Mouse (Mus musculus) adrenal gland (tissue): ENCODE measurements around the gene Fgfr2.

Source experiments
- intact Hi-C: fragments of 180-260 bp; cut with DNase I; formaldehyde crosslinking; loops from one replicate; pipeline ENCODE4 v1.15.1; 2025

Fgfr2 gene

DNA sequence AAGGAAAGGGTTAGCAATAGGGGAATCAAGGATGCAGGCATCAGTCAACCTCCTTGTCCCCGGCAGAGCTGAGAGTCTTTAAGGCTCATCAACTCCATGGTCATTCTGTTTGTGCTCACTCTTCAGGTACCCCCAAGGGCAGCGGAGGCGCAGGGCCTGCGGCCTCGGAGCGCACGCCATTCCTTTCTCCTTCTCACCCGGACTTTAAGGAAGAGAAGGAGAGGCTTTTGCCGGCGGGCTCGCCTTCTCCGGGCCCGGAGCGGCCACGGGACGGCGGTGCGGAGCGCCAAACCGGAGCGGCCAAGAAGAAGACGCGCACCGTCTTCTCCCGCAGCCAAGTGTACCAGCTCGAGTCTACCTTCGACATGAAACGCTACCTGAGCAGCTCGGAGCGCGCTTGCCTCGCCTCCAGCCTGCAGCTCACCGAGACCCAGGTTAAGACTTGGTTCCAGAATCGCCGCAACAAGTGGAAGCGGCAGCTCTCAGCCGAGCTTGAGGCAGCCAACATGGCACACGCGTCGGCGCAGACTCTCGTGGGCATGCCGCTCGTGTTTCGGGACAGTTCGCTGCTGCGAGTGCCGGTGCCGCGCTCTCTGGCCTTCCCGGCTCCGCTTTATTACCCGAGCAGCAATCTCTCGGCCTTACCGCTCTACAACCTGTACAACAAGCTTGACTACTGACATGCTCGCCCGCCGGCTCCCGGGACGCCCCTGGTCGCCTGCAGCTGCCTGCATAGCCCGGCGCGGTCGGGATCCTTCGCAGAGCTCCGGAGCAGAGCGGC lies 1567.7 kb downstream of the Fgfr2 start:
- intact Hi-C loops, result no loop called here

- intact Hi-C loops, result no loop called here
These were observed 1568.6 kb downstream of the Fgfr2 start for GRCm38 (mm10) chr7:131554341-131555180.

GRCm38 (mm10) chr7:131553771-131554175 lies 1569.4 kb downstream of the Fgfr2 start:
- intact Hi-C loops, result no loop called here

DNA sequence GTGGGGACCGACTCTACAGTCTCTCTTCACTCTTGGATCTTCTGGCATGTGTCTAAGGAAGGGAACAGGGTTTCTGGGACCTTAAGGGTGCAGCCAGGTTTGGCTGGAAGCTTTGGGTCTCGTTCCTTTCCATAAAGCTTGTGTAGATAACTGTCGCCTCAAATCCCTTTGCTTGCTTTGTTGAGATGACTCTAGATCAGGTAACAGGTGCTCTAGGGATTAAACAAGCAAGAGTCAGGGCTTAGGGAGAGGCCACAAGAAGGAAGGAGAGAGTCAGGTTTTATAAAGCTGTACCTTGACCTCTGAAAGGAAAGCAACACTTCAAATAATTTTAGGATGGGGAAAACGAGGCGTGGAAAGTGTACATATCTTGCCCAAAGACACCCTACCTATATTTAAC lies 1570.4 kb downstream of the Fgfr2 start:
- intact Hi-C loops, result no loop called here

DNA sequence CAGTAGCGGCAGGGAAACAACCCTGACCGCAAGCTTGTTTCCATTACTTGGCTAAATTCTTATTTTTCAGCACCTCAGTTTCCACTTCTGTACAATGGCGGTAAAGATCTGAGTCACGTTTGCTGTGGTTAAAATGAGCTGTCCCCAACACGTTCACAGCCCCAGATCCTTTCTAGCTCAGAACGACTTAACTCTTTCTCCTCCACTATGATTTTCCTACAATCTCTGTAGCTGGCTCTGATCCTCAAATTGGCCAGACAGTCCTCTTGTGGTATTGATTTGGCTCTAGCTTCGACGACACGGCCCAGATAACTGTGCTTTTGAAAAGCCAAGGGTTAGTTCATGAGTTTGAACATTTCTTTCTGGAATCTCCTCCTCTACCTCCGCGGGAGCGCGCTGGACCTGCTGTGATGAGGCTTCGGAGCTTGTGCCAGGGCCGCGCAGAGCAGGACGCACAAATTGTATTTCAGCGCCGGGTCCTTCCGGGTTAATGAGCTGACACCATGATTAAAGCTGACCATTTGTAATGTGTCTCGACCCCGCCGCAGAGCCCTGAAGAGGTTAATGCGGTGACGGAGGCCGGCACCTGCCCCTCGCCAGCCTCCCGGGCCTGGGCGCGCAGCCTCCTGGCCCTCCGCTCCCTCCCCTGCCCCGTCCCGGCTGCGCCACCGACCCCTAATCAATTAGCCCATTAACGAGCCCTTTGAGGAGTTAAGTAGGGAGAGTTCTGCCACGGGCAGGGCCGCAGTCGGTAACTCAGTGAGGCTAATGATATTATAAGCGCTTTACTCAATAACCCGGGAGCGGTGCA lies 1571.0 kb downstream of the Fgfr2 start:
- intact Hi-C loops, result no loop called here

DNA sequence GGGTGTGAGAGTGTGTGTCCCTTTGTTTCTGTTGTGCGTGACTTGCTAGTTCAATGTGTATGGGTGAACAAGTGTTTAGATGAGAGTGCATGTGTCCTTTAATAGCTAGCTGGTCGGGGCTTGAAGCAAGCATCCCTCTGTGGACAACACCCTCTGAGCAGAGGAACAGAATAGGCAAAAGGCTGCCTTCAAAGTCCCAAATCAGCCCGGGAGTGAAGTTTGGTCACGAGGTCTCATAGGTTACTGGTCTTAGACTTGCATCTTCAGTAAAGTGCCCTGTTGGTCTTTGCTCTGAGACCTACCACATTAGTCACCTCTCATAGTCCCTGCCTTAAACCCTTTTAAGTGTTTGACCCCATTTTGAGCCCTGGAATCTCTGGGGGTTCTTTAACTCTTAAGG lies 1571.7 kb downstream of the Fgfr2 start:
- intact Hi-C loops, result no loop called here

DNA sequence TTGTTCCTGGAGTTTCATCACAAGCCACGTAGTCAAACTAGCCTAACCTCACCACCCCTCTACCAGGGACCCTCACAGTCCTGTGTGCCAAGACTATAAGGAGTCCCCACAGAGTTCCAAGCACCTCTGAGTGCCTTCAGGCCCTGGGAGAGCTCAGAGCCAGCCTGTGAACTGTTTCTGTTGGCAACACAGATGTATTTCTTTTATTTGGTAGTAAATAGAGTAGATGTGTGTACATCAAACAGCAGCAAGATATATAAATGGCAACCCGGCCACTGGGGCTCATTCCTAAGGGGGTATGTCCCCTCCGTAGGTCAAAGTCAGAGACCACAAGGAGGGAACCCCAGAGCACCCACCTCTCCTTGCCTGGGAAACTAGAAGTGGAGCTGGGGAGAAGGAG lies 1574.7 kb downstream of the Fgfr2 start, which contains the start of gene Hmx2:
Gene Hmx2, plus strand, starts transcription at position 301 of the 400 bp plus-strand sequence.
- intact Hi-C loops, result loop anchor here (10.0 kb wide), 1 partner anchor 196 kb away; no protein-coding TSS in a partner anchor

DNA sequence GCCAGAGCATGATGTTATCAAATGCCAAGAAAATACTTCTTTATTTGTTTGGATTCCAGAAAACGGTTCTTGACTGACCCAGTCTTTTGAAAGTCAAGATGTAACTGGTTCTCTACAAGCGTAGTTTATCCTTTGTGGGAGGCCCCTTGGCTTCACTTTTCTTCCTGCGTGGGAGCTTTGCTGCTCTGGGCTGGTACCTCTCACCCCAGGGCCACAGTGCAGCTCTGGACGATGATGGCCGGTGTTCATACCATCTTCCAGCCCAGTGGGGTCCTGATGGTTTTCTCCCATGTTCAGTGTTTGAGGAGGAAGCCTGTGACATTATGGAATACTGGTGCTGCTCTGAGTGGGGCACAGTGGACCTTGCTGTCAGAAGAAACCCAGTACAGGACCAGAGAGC lies 1575.7 kb downstream of the Fgfr2 start:
- intact Hi-C loops, result loop anchor here (10.0 kb wide), 1 partner anchor 197 kb away; no protein-coding TSS in a partner anchor

DNA sequence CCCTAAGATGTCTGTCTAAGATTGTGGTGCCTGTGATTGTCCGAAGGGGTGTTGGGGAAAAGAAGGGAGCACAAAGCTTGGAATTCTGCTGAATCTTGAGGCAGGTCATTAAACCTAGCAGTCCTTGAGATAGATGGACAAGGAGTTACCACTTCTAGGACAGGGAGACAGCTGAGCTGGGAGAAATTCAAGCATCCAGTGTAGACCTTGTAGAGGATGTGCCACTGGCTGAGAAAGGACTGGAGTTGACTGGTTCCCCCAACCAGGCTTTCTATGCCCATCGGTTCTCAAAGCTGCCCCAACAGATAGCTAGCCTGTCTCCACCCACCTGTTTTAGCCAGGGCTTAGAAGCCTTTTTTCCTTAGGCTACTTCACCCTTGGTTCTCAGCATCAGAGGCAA lies 1576.7 kb downstream of the Fgfr2 start:
- intact Hi-C loops, result loop anchor here (10.0 kb wide), 1 partner anchor 198 kb away; no protein-coding TSS in a partner anchor

- intact Hi-C loops, result loop anchor here (10.0 kb wide), 1 partner anchor 199 kb away; no protein-coding TSS in a partner anchor
These were observed 1577.3 kb downstream of the Fgfr2 start for GRCm38 (mm10) chr7:131545701-131546385.

GRCm38 (mm10) chr7:131544871-131545270 lies 1578.3 kb downstream of the Fgfr2 start:
- intact Hi-C loops, result loop anchor here (10.0 kb wide), 1 partner anchor 200 kb away; no protein-coding TSS in a partner anchor

- intact Hi-C loops, result loop anchor here (10.0 kb wide), 1 partner anchor 201 kb away; no protein-coding TSS in a partner anchor
These were observed 1579.3 kb downstream of the Fgfr2 start for GRCm38 (mm10) chr7:131543623-131544481.

DNA sequence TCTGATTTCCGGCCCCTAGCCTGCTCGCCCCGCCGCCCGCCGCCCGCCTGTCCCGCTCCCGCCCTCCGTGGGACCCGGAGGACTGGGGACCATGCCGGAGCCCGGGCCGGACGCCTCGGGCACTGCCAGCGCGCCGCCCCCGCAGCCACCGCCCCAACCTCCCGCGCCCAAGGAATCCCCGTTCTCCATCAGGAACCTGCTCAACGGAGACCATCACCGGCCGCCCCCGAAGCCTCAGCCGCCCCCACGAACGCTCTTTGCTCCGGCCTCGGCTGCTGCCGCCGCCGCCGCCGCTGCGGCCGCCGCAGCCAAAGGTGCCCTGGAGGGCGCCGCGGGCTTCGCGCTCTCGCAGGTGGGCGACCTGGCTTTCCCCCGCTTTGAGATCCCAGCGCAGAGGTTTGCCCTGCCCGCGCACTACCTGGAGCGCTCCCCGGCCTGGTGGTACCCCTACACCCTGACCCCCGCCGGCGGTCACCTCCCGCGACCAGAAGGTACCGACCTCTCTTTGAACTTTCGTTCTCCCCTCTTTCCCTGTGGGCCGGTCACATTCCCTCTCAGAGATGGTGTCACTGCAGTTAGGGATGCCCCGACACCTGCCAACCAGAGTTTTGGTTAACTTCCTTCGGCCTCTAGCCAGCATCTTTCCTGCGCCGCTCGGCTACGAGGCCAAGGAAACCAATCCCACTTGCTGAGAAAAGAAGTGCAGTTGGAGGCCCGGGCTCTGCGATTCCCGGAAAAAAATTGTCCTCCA lies 1580.1 kb downstream of the Fgfr2 start:
- intact Hi-C loops, result loop anchor here (10.0 kb wide), 1 partner anchor 202 kb away; no protein-coding TSS in a partner anchor

GRCm38 (mm10) chr7:131542115-131542871 lies 1580.9 kb downstream of the Fgfr2 start, which contains the start of gene Hmx3:
Gene Hmx3, plus strand, starts transcription at chr7:131542867.
- intact Hi-C loops, result loop anchor here (10.0 kb wide), 1 partner anchor 203 kb away; no protein-coding TSS in a partner anchor

DNA sequence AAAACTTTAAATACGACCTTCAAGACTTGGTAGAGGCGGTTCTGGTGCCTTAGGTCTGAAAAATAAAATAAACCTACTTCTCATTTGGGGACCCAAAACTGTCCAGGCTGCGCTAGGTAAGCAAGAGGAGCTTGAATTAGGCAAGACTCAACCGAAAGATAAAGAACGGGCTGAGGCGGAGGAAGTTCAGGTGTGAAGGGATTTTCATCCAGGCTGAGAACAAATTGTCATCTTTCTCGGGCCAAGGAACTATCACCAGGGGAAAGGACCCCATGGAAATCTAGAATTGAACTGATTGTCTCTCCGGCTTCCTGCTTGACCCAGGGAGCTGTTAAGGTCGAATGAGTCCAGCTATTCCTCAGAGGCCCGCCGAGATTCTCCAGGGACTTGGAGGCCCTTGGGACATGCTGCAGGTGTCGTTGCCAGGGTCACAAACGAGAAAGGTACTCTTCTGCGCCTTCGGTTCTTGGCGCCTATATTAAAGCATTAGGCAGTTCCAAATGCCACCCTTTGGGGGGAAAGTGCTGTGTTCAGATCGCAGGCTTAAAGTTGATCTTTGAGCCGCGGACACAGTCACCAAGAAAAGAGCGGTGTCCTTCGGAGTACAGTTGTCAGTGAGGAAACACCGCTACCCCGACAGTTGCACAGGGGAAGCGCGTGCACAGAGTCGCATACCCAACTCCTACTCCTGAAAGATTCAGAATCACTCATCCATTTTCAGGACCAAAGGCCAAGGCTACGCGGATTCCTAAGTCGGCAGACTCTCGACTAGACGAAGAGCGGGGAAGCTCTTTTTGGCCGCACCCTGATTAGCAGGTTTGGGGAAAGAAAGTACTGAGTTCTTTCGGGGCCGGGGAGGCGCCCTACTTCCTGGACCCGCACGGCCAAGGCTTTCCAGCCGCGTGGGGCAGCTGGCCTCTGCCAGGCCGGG lies 1581.7 kb downstream of the Fgfr2 start:
- intact Hi-C loops, result loop anchor here (10.0 kb wide), 1 partner anchor 203 kb away; no protein-coding TSS in a partner anchor

GRCm38 (mm10) chr7:131539979-131540378 lies 1583.2 kb downstream of the Fgfr2 start:
- intact Hi-C loops, result loop anchor here (10.0 kb wide), 1 partner anchor 205 kb away; no protein-coding TSS in a partner anchor
